In genomic region chr8:109962896-109963295, GRCm38 (mm10) we compare ENCODE assay signal across 43 mouse cellular contexts. TPM values are rescaled to one million over a fixed set of nuclear protein-coding genes. Genes with fewer than 3 reads are reported as not detected.
"Had no signal": no experiment of that assay in that cellular context is flagged by ENCODE, and none has a peak within 500 bp of the region (broad histone marks: within the 10 kb centered on the region; RNA-seq: fewer than 3 reads in every experiment).

No protein-coding gene starts in this region.

- H3K9ac ChIP-seq: heart, embryonic 12.5 days; heart, embryonic 13.5 days; heart, embryonic 15.5 days; hindbrain, embryonic 12.5 days; hindbrain, embryonic 13.5 days; hindbrain, embryonic 14.5 days; hindbrain, embryonic 15.5 days; intestine, embryonic 15.5 days; kidney, embryonic 15.5 days had no signal

- H3K36me3 ChIP-seq: heart, embryonic 10.5 days; heart, embryonic 12.5 days; heart, embryonic 13.5 days; heart, embryonic 15.5 days; hindbrain, embryonic 10.5 days; hindbrain, embryonic 12.5 days; hindbrain, embryonic 13.5 days; hindbrain, embryonic 15.5 days; intestine, embryonic 15.5 days; kidney, embryonic 15.5 days had no signal

- H3K4me2 ChIP-seq: hindbrain, embryonic 12.5 days had no signal

- H3K27ac ChIP-seq: heart, embryonic 10.5 days; heart, embryonic 13.5 days; heart, embryonic 15.5 days; hindbrain, embryonic 10.5 days; hindbrain, embryonic 12.5 days; hindbrain, embryonic 13.5 days; hindbrain, embryonic 14.5 days; hindbrain, embryonic 15.5 days; hindbrain, postnatal 0 days; intestine, embryonic 15.5 days; kidney, embryonic 15.5 days; kidney, postnatal 0 days; layer of hippocampus, adult 2 months; left cerebral cortex, adult 2 months had no signal

- DNase-seq: heart, postnatal 10 days; heart, postnatal 36 days; heart, postnatal 4 days; kidney, adult 11 months; kidney, adult 18-20 months; kidney, adult 2 months; kidney, adult 8-10 months; kidney, postnatal 10 days; kidney, postnatal 14 days; kidney, postnatal 36 days; kidney, postnatal 4 days; layer of hippocampus, adult 9-11 months; layer of hippocampus, postnatal 36 days had no signal

- H3K9me3 ChIP-seq: heart, embryonic 10.5 days; heart, embryonic 12.5 days; heart, embryonic 13.5 days; heart, embryonic 15.5 days; hindbrain, embryonic 10.5 days; hindbrain, embryonic 12.5 days; hindbrain, embryonic 13.5 days; hindbrain, embryonic 15.5 days; intestine, embryonic 15.5 days; kidney, embryonic 15.5 days had no signal

- H3K4me3 ChIP-seq: intestine, embryonic 15.5 days; layer of hippocampus, adult 2 months; left cerebral cortex, adult 2 months had no signal

- ATAC-seq: hindbrain, embryonic 16.5 days; inflammation-experienced regulatory T-cells, adult 6 months; intestine, embryonic 15.5 days; intestine, embryonic 16.5 days had no signal

RNA-seq across cellular contexts. Expression of gene Marveld3, which starts 0.9 kb away (rescaled TPM):
- total RNA-seq: hematopoietic stem cell, adult 5-6 weeks; layer of hippocampus, postnatal 10 days; layer of hippocampus, postnatal 25 days; layer of hippocampus, postnatal 36 days had no signal
- polyA plus RNA-seq: heart, embryonic 11.5 days; inflammation-experienced regulatory T-cells, adult 6 months had no signal

RNA-seq across cellular contexts. Expression of gene Tat, which starts 27.3 kb away (rescaled TPM):
- total RNA-seq: hematopoietic stem cell, adult 5-6 weeks; hindbrain, postnatal 0 days; layer of hippocampus, adult 2 months; layer of hippocampus, adult 8-10 months; layer of hippocampus, postnatal 10 days; layer of hippocampus, postnatal 14 days; layer of hippocampus, postnatal 25 days; left cerebral cortex, adult 18-20 months; left cerebral cortex, adult 2 months; left cerebral cortex, adult 8-10 months had no signal
- polyA plus RNA-seq: heart, embryonic 10.5 days; heart, embryonic 11.5 days; hindbrain, embryonic 10.5 days; hindbrain, embryonic 11.5 days; hindbrain, embryonic 12.5 days; hindbrain, embryonic 13.5 days; hindbrain, embryonic 14.5 days; hindbrain, embryonic 15.5 days; hindbrain, embryonic 16.5 days; hindbrain, postnatal 0 days; inflammation-experienced regulatory T-cells, adult 6 months; intestine, embryonic 14.5 days; intestine, embryonic 15.5 days; intestine, embryonic 16.5 days; kidney, adult 2 months; kidney, embryonic 14.5 days; kidney, embryonic 15.5 days; kidney, embryonic 16.5 days; kidney, postnatal 0 days had no signal
